Mouse (Mus musculus) granulocyte monocyte progenitor cell, adult 5-6 weeks (primary cell): ENCODE measurements around the gene Aifm2. TPM values are rescaled to one million over a fixed set of nuclear protein-coding genes. Genes with fewer than 3 reads are reported as not detected.

Experiments
- ATAC-seq: replicated peaks from 2 replicates; pipeline ENCODE4 v1.8.0; 2016; ENCODE audit warnings: mild to moderate bottlenecking, moderate TSS enrichment, inconsistent platforms; ENCODE audit not compliant: poor library complexity, severe bottlenecking
- total RNA-seq, 2 experiments: library from RNA; stranded (forward) in 1 of 2; stranded (reverse) in 1 of 2; fragments of 200-712, 200-1000 nt in 1 of 2; fragments of >200 nt in 1 of 2; fragmentation: Nextera tagmentation in 1 of 2; gene quantifications; 2 replicates each; pipeline ENCODE4 v1.2.3; 2014 to 2017

The Aifm2 gene
- total RNA-seq (2014; fragmentation: Nextera tagmentation): 5.0 and 9.0 TPM in 2 replicates
- 6.5 and 6.6 TPM in 2 replicates for total RNA-seq (2017)

DNA sequence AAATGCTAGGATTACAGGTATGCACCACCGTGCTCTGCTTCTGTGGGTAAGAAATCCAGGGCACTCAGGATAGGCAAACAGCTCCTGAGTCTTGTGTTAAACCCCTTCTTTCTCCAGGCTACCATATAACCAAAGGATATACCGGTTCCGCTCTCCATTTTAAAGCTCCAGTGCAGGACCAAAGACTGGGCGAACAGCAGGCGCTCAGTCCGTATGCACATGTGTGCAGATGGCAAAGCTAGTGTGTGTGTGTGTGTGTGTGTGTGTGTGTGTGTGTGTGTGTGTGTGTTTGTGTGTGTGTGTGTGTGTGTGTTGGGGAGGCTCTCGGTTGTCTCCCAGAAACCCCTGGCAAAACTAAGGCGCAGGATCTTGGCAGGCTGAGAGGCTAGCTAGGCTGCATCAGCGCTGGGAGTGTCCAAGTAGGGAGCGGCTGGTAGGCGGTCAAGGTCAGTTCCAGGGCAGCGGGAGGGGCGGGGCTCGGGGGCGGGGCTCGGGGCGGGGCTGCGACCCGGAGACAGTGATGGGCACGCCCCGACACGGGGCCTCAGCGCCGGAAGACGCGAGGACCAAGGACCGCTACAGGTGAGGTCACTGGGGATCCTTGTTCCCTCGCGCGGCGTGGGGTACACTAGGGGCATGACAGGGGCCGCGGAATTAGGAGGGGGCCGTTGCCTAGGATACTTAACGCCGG, at the start of gene Aifm2:
TSS of gene Aifm2 (plus strand) at position 493 of the 691 bp plus-strand sequence.
- ATAC-seq: peak; percentile 85

DNA sequence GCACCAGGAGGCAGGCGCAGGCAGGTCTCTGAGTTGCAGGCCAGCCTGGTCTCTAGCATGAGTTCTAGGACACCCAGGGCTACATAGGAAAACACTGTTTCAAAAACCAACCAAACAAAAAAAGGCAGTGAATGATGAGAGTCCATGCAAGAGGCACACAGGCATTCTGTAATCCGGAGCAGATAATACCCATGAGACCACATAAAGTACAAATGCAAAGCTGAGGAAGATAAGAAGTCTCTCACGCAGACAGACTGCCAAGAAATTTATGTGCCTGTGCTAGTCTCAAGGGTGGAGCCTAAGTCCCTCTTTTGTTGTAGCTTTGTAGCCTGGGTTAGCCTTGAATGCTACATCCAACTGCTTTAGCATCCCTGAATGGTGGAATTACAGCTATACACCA, 49.4 kb upstream of the Aifm2 start:
- no peak for ATAC-seq

GRCm38 (mm10) chr10:61669289-61669688, 45.8 kb upstream of the Aifm2 start:
- ATAC-seq: no peak

DNA sequence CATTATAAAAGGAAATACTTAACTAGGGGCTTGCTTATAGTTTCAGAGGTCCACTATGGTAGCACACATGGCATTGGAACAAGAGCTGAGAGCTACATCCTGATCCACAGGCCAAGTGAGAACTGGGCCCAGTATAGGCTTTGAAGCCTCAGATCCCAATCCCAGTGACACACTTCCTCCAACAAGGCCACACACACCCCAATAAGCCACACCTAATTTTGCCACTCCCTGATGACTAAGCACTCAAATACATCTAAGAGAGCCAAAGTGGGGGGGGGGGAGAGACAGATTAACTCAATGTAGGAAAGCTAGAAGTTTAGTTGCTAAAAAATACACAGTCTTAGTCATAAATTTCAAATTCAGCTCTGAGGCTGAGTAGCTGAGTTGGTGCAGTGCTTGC, 45.2 kb upstream of the Aifm2 start:
- ATAC-seq: no peak

- peak; percentile 40; the same call in 1 of the 2 replicates for ATAC-seq
These were observed 44.3 kb upstream of the Aifm2 start for GRCm38 (mm10) chr10:61670758-61671157.

GRCm38 (mm10) chr10:61675935-61676334, 39.1 kb upstream of the Aifm2 start:
- no peak for ATAC-seq

- 0 out of 2 replicates have a peak, but pooled peaks have one; percentile 1 for ATAC-seq
These were observed 35.5 kb upstream of the Aifm2 start for GRCm38 (mm10) chr10:61679545-61679944.

GRCm38 (mm10) chr10:61680015-61680913, 34.8 kb upstream of the Aifm2 start, which contains the start of gene Sar1a:
TSS of gene Sar1a (plus strand) at chr10:61680299.
- ATAC-seq: peak; percentile 97

- no peak for ATAC-seq
These were observed 25.7 kb upstream of the Aifm2 start for GRCm38 (mm10) chr10:61689405-61689804.

- no peak for ATAC-seq
These were observed 21.5 kb upstream of the Aifm2 start for GRCm38 (mm10) chr10:61693563-61693962.

DNA sequence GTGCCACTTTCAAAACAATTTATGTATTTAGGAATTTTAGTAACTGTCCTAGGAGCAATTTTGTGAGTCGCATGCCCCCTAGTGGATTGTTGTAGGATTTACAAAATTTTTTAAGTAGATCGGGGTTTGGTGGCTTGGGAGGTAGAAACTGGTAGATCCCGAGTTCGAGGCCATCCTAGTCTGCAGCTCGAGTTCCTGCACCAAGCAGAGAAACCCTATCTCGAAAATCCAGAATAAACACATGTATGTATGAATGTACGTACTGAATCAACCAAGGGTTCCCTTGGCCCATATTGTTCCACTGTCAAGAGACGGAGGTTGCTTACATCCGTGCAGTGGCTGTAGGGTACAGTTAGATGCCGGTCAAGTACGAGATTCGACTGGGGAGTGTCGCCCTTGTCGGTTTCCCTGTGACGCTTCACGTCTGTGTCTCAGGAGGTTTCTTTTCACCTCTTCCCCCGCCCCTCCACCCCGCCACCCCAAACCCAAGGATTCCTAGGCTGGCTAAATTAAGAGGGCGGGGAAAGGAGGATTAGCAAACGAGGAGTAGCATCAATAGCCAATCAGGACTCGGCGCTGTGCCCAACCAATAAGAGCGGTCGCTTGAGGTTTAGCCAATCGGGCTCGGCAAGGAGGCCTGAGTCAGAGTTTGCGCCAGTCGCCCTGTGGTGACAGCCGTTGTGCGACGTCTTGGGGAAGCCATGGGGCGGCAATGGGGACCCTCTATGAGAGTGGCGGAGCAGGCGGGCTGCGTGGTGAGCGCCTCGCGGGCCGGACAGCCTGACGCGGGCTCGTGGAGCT, 20.0 kb upstream of the Aifm2 start, which contains the start of gene Tysnd1:
TSS of gene Tysnd1 (plus strand) at position 645 of the 801 bp plus-strand sequence.
- ATAC-seq: peak; percentile 93

DNA sequence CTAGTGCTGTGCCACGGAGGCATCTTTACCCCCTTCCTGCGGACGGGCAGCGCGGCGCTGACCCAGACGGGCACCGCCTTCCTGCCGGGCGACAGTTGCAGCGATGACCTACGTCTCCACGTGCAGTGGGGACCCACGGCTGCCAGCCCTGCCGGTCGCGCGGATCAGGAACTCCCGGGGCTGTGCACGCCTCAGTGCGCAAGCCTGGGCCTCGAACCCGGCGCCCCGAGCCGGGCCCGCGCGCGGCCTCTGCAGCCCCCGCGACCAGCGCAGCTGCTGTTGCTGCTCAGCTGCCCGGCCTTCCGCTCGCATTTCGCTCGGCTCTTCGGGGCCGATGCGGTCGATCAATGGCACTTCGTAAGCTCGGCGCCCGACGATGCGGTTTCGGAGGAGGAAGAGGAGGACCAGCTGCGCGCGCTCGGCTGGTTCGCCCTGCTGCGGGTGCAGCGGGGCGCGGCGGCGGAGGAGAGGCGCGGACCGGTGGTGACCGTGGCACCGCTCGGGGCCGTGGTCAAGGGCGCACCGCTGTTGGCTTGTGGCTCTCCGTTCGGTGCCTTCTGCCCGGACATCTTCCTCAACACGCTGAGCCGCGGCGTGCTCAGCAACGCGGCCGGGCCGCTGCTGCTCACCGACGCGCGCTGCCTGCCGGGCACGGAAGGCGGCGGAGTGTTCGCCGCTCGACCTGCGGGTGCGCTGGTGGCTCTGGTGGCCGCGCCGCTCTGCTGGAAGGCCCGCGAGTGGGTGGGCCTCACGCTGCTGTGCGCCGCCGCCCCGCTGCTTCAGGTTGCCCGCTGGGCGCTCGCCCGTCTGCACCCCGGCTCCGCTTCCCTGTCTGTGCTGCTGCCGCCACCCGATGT, 19.1 kb upstream of the Aifm2 start:
- ATAC-seq: peak; percentile 20

GRCm38 (mm10) chr10:61696560-61696823, 18.6 kb upstream of the Aifm2 start:
- no peak for ATAC-seq

DNA sequence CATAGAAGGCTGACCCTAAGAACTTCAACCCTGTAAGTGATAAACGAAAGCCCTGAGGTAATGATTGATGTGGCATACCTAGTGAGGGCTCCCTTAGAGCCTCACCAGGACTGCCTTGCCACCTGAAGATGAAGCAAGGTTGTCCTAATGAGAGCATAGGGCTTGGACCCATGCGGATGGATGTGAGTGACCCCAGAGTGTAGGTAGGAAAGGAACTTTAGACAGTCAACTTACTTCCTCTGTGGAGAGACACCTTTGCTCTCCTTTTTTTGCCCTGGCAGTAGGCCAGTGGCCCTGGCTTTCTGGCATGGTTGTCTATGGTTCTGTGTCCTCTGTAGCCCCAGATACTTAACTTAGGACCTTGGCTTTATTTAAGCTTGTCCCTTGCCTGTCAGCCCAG, 18.0 kb upstream of the Aifm2 start:
- no peak for ATAC-seq

- ATAC-seq: no peak
These were observed 10.4 kb upstream of the Aifm2 start for GRCm38 (mm10) chr10:61704663-61705062.

- 0 out of 2 replicates have a peak, but pooled peaks have one; percentile 7 for ATAC-seq
These were observed 8.4 kb upstream of the Aifm2 start for GRCm38 (mm10) chr10:61706412-61707375.

GRCm38 (mm10) chr10:61713601-61714000, 1.5 kb upstream of the Aifm2 start:
- ATAC-seq: no peak

GRCm38 (mm10) chr10:61714146-61714545, 917 bp upstream of the Aifm2 start:
- ATAC-seq: no peak

- ATAC-seq: no peak
These were observed 387 bp downstream of the Aifm2 start for GRCm38 (mm10) chr10:61715462-61715837.
